Mouse (Mus musculus) stomach, postnatal 0 days (tissue): ENCODE measurements around the gene Anxa2.
A peak's percentile ranks its signal among the peaks of the same experiment; 100 is the strongest.

Experiments used
- CTCF ChIP-seq: IDR thresholded peaks from 2 replicates; pipeline ENCODE4 v1.5.1; 2016; ENCODE audit warnings: antibody characterized with exemption, low read depth, mild to moderate bottlenecking, moderate library complexity
- EP300 ChIP-seq: optimal IDR thresholded peaks from 2 replicates; pipeline ENCODE3; 2016; ENCODE audit warnings: antibody characterized with exemption

- TF ChIP-seq CTCF (peak; percentile 23), EP300 (no peak)
These were observed 13.5 kb upstream of the Anxa2 start for GRCm38 (mm10) chr9:69439805-69440357.
